Mouse (Mus musculus): Measurements from ENCODE around the gene Ndufc2. TPM values are rescaled to one million over a fixed set of nuclear protein-coding genes. Genes with fewer than 3 reads are reported as not detected.

Ndufc2 gene
- total RNA-seq, 2 experiments from 2014 or later, result 322 to 325 TPM

- peak; percentile 75 for DNase-seq
Measured at GRCm38 (mm10) chr7:97386806-97387370, 12.9 kb upstream of the Ndufc2 start.

- DNase-seq, result no peak
Measured at GRCm38 (mm10) chr7:97387561-97388147, 12.1 kb upstream of the Ndufc2 start.

- no peak for DNase-seq
Measured at GRCm38 (mm10) chr7:97388541-97388940, 11.3 kb upstream of the Ndufc2 start.

- DNase-seq, result no peak
Measured at GRCm38 (mm10) chr7:97391293-97392078, 8.3 kb upstream of the Ndufc2 start.

- no peak for DNase-seq
Measured at GRCm38 (mm10) chr7:97392079-97392445, 7.7 kb upstream of the Ndufc2 start.

GRCm38 (mm10) chr7:97394375-97394774 lies 5.4 kb upstream of the Ndufc2 start:
- no peak for DNase-seq

- no peak for DNase-seq
Measured at GRCm38 (mm10) chr7:97398943-97399342, 860 bp upstream of the Ndufc2 start.

GRCm38 (mm10) chr7:97407145-97407544 lies 7.3 kb downstream of the Ndufc2 start:
- DNase-seq, result no peak

GRCm38 (mm10) chr7:97411106-97411505 lies 11.3 kb downstream of the Ndufc2 start:
- no peak for DNase-seq

GRCm38 (mm10) chr7:97411575-97411974 lies 11.8 kb downstream of the Ndufc2 start:
- no peak for DNase-seq

- no peak for DNase-seq
Measured at GRCm38 (mm10) chr7:97413981-97414380, 14.2 kb downstream of the Ndufc2 start.

- DNase-seq, result no peak
Measured at GRCm38 (mm10) chr7:97414426-97414825, 14.6 kb downstream of the Ndufc2 start.

- DNase-seq, result no peak
Measured at GRCm38 (mm10) chr7:97414915-97415687, 15.3 kb downstream of the Ndufc2 start.

GRCm38 (mm10) chr7:97416473-97416872 lies 16.7 kb downstream of the Ndufc2 start:
- no peak for DNase-seq

- DNase-seq, result peak; percentile 82
Measured at GRCm38 (mm10) chr7:97416906-97417777, 17.3 kb downstream of the Ndufc2 start, which contains the start of gene Thrsp. Gene Thrsp (minus strand): TSS chr7:97417730.

GRCm38 (mm10) chr7:97418717-97419116 lies 18.9 kb downstream of the Ndufc2 start:
- peak; percentile 57 for DNase-seq

GRCm38 (mm10) chr7:97419163-97419562 lies 19.4 kb downstream of the Ndufc2 start:
- DNase-seq, result no peak

GRCm38 (mm10) chr7:97420406-97420805 lies 20.6 kb downstream of the Ndufc2 start:
- no peak for DNase-seq

GRCm38 (mm10) chr7:97420958-97421651 lies 21.3 kb downstream of the Ndufc2 start:
- DNase-seq, result peak; percentile 31

GRCm38 (mm10) chr7:97423754-97424153 lies 24.0 kb downstream of the Ndufc2 start:
- DNase-seq, result no peak
